8 mouse cellular contexts compared by ENCODE assay signal in the genomic region with DNA sequence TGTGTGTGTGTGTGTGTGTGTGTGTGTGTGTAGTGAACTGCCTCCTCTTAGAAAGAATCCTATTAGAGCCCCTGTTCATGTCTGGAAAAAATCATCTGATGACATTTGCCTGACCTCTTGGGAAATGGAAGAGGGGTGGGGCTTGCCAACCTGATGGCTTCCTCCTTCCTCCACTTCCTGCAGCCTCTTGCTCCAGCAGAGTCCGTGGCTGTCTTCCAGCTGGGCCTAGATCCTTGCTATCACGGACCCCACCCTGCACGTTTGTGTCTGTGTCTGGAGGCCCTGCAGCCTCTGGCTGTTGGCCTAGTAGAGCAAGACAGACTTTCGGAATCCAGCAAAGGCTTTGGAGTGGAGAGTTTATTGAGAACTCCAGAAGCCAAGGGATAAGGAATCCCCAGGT.
A peak's percentile ranks its signal among the peaks of the same experiment; 100 is the strongest.
DNase-seq lines count a peak whose midpoint lies in the region; ATAC-seq and TF ChIP-seq lines count a peak whose summit lies in the region.
"Had no signal": no experiment of that assay in that cellular context is flagged by ENCODE, and none has a peak within 500 bp of the region (broad histone marks: within the 10 kb centered on the region; RNA-seq: fewer than 3 reads in every experiment).

No protein-coding gene starts in this region.

- H3K9me3 ChIP-seq in embryonic facial prominence, embryonic 15.5 days (replicated peaks) = no peaks in the 10 kb centered on the region
- no peaks in the 10 kb centered on the region for H3K9me3 ChIP-seq in lung, embryonic 14.5 days (ENCODE audit: low read depth, low read length)
- H3K9me3 ChIP-seq in forebrain, embryonic 11.5 days (ENCODE audit: control insufficient read depth, low read length) = no peaks in the 10 kb centered on the region

- H3K4me1 ChIP-seq in embryonic facial prominence, embryonic 15.5 days = peaks cover 36% of the 10 kb centered on the region
- 0 out of 2 replicates have a peak, but pooled peaks cover 11% of the 10 kb centered on the region for H3K4me1 ChIP-seq in lung, embryonic 14.5 days (ENCODE audit: insufficient read depth)
- no peaks in the 10 kb centered on the region for H3K4me1 ChIP-seq in forebrain, embryonic 11.5 days (replicated peaks; ENCODE audit: control insufficient read depth, insufficient read depth, low read length)

- ATAC-seq in embryonic facial prominence, embryonic 15.5 days (ENCODE audit: insufficient number of reproducible peaks, low FRiP score, low TSS enrichment, low read depth) = peak; percentile 16; the same call in 1 of the 2 replicates
- 0 out of 2 replicates have a peak, but pooled peaks have one; percentile 33 for ATAC-seq in lung, embryonic 14.5 days (ENCODE audit: insufficient read depth)
- no peak for ATAC-seq in frontal cortex, adult (ENCODE audit: low TSS enrichment)
- ATAC-seq in forebrain, embryonic 11.5 days (replicated peaks; ENCODE audit: low FRiP score) = no peak

- 15% methylated on average over 4 of the region's 4 CpGs for WGBS in embryonic facial prominence, embryonic 15.5 days
- WGBS in lung, embryonic 14.5 days = 37% methylated on average over 4 of the region's 4 CpGs
- 77% methylated on average over 4 of the region's 4 CpGs for WGBS in forebrain, embryonic 11.5 days

- DNase-seq in adrenal gland, adult 18-20 months (ENCODE audit: low spot score in 2 of 2) = peak; percentile 12 to 40
- peak; percentile 72 for DNase-seq in heart, postnatal 25 days (ENCODE audit: low spot score)
- peak; percentile 46 for DNase-seq in lung, embryonic 14.5 days
- DNase-seq in forebrain, embryonic 11.5 days (ENCODE audit: low spot score) = no peak
- no peak for DNase-seq in layer of hippocampus, postnatal 25 days (ENCODE audit: extremely low spot score in 1 of 2, low spot score in 1 of 2)

- TF ChIP-seq CTCF in lung, embryonic 14.5 days (IDR thresholded peaks at IDR 0.05; ENCODE audit: low read depth) = no peak

- no peaks in the 10 kb centered on the region for H3K36me3 ChIP-seq in embryonic facial prominence, embryonic 15.5 days
- no peaks in the 10 kb centered on the region for H3K36me3 ChIP-seq in lung, embryonic 14.5 days (ENCODE audit: insufficient read depth)
- H3K36me3 ChIP-seq in forebrain, embryonic 11.5 days (ENCODE audit: control insufficient read depth, insufficient read depth, low read length) = no peaks in the 10 kb centered on the region

- no peak overlapping the region for H3K4me2 ChIP-seq in embryonic facial prominence, embryonic 15.5 days (replicated peaks)
- no peak overlapping the region for H3K4me2 ChIP-seq in lung, embryonic 14.5 days
- H3K4me2 ChIP-seq in forebrain, embryonic 11.5 days (ENCODE audit: low read depth, low read length, severe bottlenecking) = no peak overlapping the region

- intact Hi-C loops in heart, postnatal 25 days (cut with DNase I) = loop anchor here (5.0 kb wide), 1 partner anchor 124 kb away; no protein-coding TSS in a partner anchor

- peak overlapping the region; percentile 88 for H3K27ac ChIP-seq in embryonic facial prominence, embryonic 15.5 days (replicated peaks)
- H3K27ac ChIP-seq in lung, embryonic 14.5 days (ENCODE audit: low read depth) = peak overlapping the region; percentile 19; the same call in 1 of the 2 replicates
- H3K27ac ChIP-seq in forebrain, embryonic 11.5 days (ENCODE audit: low read depth, low read length) = no peak overlapping the region
- H3K27ac ChIP-seq: liver, embryonic 14.5 days had no signal

- H3K27me3 ChIP-seq in embryonic facial prominence, embryonic 15.5 days = no peaks in the 10 kb centered on the region
- H3K27me3 ChIP-seq in lung, embryonic 14.5 days (ENCODE audit: insufficient read depth, low read length) = no peaks in the 10 kb centered on the region
- no peaks in the 10 kb centered on the region for H3K27me3 ChIP-seq in forebrain, embryonic 11.5 days (ENCODE audit: control insufficient read depth, insufficient read depth, low read length)

- no peak overlapping the region for H3K4me3 ChIP-seq in embryonic facial prominence, embryonic 15.5 days (replicated peaks)
- no peak overlapping the region for H3K4me3 ChIP-seq in lung, embryonic 14.5 days (ENCODE audit: low read depth, low read length)
- no peak overlapping the region for H3K4me3 ChIP-seq in forebrain, embryonic 11.5 days (ENCODE audit: low read depth, low read length)

- no peak overlapping the region for H3K9ac ChIP-seq in embryonic facial prominence, embryonic 15.5 days
- no peak overlapping the region for H3K9ac ChIP-seq in lung, embryonic 14.5 days
- H3K9ac ChIP-seq in forebrain, embryonic 11.5 days (ENCODE audit: low read length) = no peak overlapping the region
- H3K9ac ChIP-seq: liver, embryonic 14.5 days had no signal

Comparison
In these comparisons a context has a peak if more than half of its experiments do, and no peak if none do; other contexts are left out.
1. DNase-seq: peak in adrenal gland, adult 18-20 months (2 of 2), heart, postnatal 25 days (single experiment) and lung, embryonic 14.5 days (single experiment); none in forebrain, embryonic 11.5 days (single experiment) and layer of hippocampus, postnatal 25 days (0 of 2).
2. ATAC-seq: peak in embryonic facial prominence, embryonic 15.5 days (single experiment) and lung, embryonic 14.5 days (single experiment); none in frontal cortex, adult (single experiment) and forebrain, embryonic 11.5 days (single experiment).